Comparison of ENCODE assay signal across 8 mouse cellular contexts in genomic region chr7:84150361-84151000, GRCm38 (mm10). TPM values are rescaled to one million over a fixed set of nuclear protein-coding genes. Genes with fewer than 3 reads are reported as not detected.
DNase-seq lines count a peak whose midpoint lies in the region; ATAC-seq and TF ChIP-seq lines count a peak whose summit lies in the region.

No protein-coding gene starts in this region.

- H3K4me1 ChIP-seq in embryonic facial prominence, embryonic 11.5 days (ENCODE audit: control insufficient read depth, insufficient read depth, low read length): no peaks in the 10 kb centered on the region
- H3K4me1 ChIP-seq in intestine, postnatal 0 days (replicated peaks; ENCODE audit: control insufficient read depth, insufficient read depth, low read length): peaks cover 12% of the 10 kb centered on the region; the same call in 1 of the 2 replicates
- peaks cover 21% of the 10 kb centered on the region for H3K4me1 ChIP-seq in midbrain, postnatal 0 days (ENCODE audit: insufficient read depth, low read length)

- no peaks in the 10 kb centered on the region for H3K9me3 ChIP-seq in embryonic facial prominence, embryonic 11.5 days (replicated peaks; ENCODE audit: control insufficient read depth, low read length)
- H3K9me3 ChIP-seq in intestine, postnatal 0 days (ENCODE audit: control insufficient read depth): no peaks in the 10 kb centered on the region
- no peaks in the 10 kb centered on the region for H3K9me3 ChIP-seq in midbrain, postnatal 0 days (ENCODE audit: low read length)

- peak overlapping the region; percentile 84 for H3K4me3 ChIP-seq in layer of hippocampus, adult 2 months
- peak overlapping the region; percentile 90 for H3K4me3 ChIP-seq in embryonic facial prominence, embryonic 11.5 days (ENCODE audit: low read depth, low read length)
- H3K4me3 ChIP-seq in intestine, postnatal 0 days (ENCODE audit: low read depth, low read length): peak overlapping the region; percentile 86
- peak overlapping the region; percentile 96 for H3K4me3 ChIP-seq in midbrain, postnatal 0 days (ENCODE audit: low read depth, low read length)

- no peak for ATAC-seq in embryonic facial prominence, embryonic 11.5 days (replicated peaks; ENCODE audit: insufficient number of reproducible peaks, low FRiP score, low TSS enrichment, low read depth)
- ATAC-seq in intestine, postnatal 0 days: peak; percentile 70
- no peak for ATAC-seq in midbrain, postnatal 0 days (ENCODE audit: low FRiP score)

- H3K27ac ChIP-seq in layer of hippocampus, adult 2 months: peak overlapping the region; percentile 92
- H3K27ac ChIP-seq in embryonic facial prominence, embryonic 11.5 days (replicated peaks; ENCODE audit: low read depth, low read length): no peak overlapping the region; the same call in 1 of the 2 replicates
- peak overlapping the region; percentile 98 for H3K27ac ChIP-seq in intestine, postnatal 0 days (ENCODE audit: low read depth, low read length)
- H3K27ac ChIP-seq in midbrain, postnatal 0 days (ENCODE audit: low read depth, low read length): peak overlapping the region; percentile 96

- WGBS in embryonic facial prominence, embryonic 11.5 days: 10% methylated on average over 13 of the region's 13 CpGs
- 5% methylated on average over 13 of the region's 13 CpGs for WGBS in intestine, postnatal 0 days
- WGBS in midbrain, postnatal 0 days: 10% methylated on average over 13 of the region's 13 CpGs

- peak overlapping the region; percentile 91 for H3K9ac ChIP-seq in embryonic facial prominence, embryonic 11.5 days (replicated peaks; ENCODE audit: low read length)
- peak overlapping the region; percentile 98 for H3K9ac ChIP-seq in intestine, postnatal 0 days (ENCODE audit: low read depth, low read length)
- H3K9ac ChIP-seq in midbrain, postnatal 0 days (replicated peaks; ENCODE audit: low read length, poor library complexity, severe bottlenecking): peak overlapping the region; percentile 98

- H3K27me3 ChIP-seq in embryonic facial prominence, embryonic 11.5 days (ENCODE audit: control insufficient read depth, insufficient read depth, low read length): no peaks in the 10 kb centered on the region
- no peaks in the 10 kb centered on the region for H3K27me3 ChIP-seq in intestine, postnatal 0 days (replicated peaks; ENCODE audit: control insufficient read depth, insufficient read depth, low read length)
- H3K27me3 ChIP-seq in midbrain, postnatal 0 days (ENCODE audit: insufficient read depth, low read length): no peaks in the 10 kb centered on the region

- DNase-seq in layer of hippocampus, adult 2 months (ENCODE audit: low spot score in 2 of 2): no peak
- DNase-seq in layer of hippocampus, adult 8-10 months (ENCODE audit: low spot score in 2 of 2): no peak
- no peak for DNase-seq in embryonic facial prominence, embryonic 11.5 days (ENCODE audit: low spot score)
- DNase-seq in midbrain, postnatal 0 days (ENCODE audit: low spot score): no peak
- DNase-seq in right cerebral cortex, postnatal 10 days (ENCODE audit: low spot score in 2 of 2): no peak
- DNase-seq in cerebellum, adult 8-10 months: no peak
- no peak for DNase-seq in testis, postnatal 10 days (ENCODE audit: low spot score)

- TF ChIP-seq CTCF in layer of hippocampus, adult 2 months (conservative IDR thresholded peaks at IDR 0.05): no peak
- no peak for TF ChIP-seq CTCF in intestine, postnatal 0 days (IDR thresholded peaks at IDR 0.05; ENCODE audit: low read depth)
- no peak for TF ChIP-seq CTCF in midbrain, postnatal 0 days (IDR thresholded peaks at IDR 0.05)

- H3K36me3 ChIP-seq in embryonic facial prominence, embryonic 11.5 days (replicated peaks; ENCODE audit: control insufficient read depth, insufficient read depth, low read depth, low read length): no peaks in the 10 kb centered on the region
- H3K36me3 ChIP-seq in intestine, postnatal 0 days (ENCODE audit: control insufficient read depth, insufficient read depth): peaks cover 10% of the 10 kb centered on the region; the same call in 1 of the 2 replicates
- H3K36me3 ChIP-seq in midbrain, postnatal 0 days (ENCODE audit: insufficient read depth, low read length): no peaks in the 10 kb centered on the region

- H3K4me2 ChIP-seq in embryonic facial prominence, embryonic 11.5 days (ENCODE audit: low read depth, low read length): peak overlapping the region; percentile 84
- H3K4me2 ChIP-seq in intestine, postnatal 0 days (replicated peaks; ENCODE audit: low read depth): peak overlapping the region; percentile 77
- H3K4me2 ChIP-seq in midbrain, postnatal 0 days (ENCODE audit: low read depth, low read length, poor library complexity, severe bottlenecking): peak overlapping the region; percentile 96

RNA-seq across cellular contexts. Expression of gene Abhd17c, which starts 1.2 kb away (rescaled TPM):
- total RNA-seq in layer of hippocampus, adult 2 months (2021): 10 to 100 TPM; 54.1 to 57.3 TPM
- 10 to 100 TPM; 48.1 to 51.8 (median 48.8) TPM for total RNA-seq in layer of hippocampus, adult 8-10 months (2022)
- 43.9 and 53.0 TPM in 2 replicates for polyA plus RNA-seq in embryonic facial prominence, embryonic 11.5 days (2014; fragmentation: Nextera tagmentation; extraction: Ambion mirVana)
- polyA plus RNA-seq in intestine, postnatal 0 days (2015; fragmentation: Nextera tagmentation; extraction: Ambion mirVana): 203 and 216 TPM in 2 replicates
- total RNA-seq in midbrain, postnatal 0 days (2014; rRNA removed): 81.9 and 89.8 TPM in 2 replicates
- 66.9 and 76.9 TPM in 2 replicates for polyA plus RNA-seq in midbrain, postnatal 0 days (2015; fragmentation: Nextera tagmentation; extraction: Ambion mirVana)
